Mouse (Mus musculus) stomach, embryonic 14.5 days (tissue): ENCODE data around the gene Neurod2. TPM values are rescaled to one million over a fixed set of nuclear protein-coding genes. Genes with fewer than 3 reads are reported as not detected.

ENCODE experiments used
- ATAC-seq: fragments of 200-750 bp; cut with Nextera tagmentation; 2 replicates; pipeline ENCODE4 v1.8.0; 2017; ENCODE audit warnings: low read depth, moderate TSS enrichment; ENCODE audit not compliant: insufficient number of reproducible peaks, insufficient read depth, low FRiP score
- H3K27ac ChIP-seq: fragments of 300-500 bp; sonication (generic); 2 replicates; pipeline ENCODE4 v1.5.1; 2014; ENCODE audit warnings: mild to moderate bottlenecking, low read length, moderate library complexity, mixed read lengths
- H3K27me3 ChIP-seq: fragments of 300-500 bp; sonication (generic); 2 replicates; pipeline ENCODE4 v1.6.1; 2014; ENCODE audit warnings: low read length, control low read depth, mixed read lengths; ENCODE audit not compliant: control insufficient read depth, insufficient read depth
- H3K36me3 ChIP-seq: fragments of 300-500 bp; sonication (generic); 2 replicates; pipeline ENCODE4 v1.6.1; 2014; ENCODE audit warnings: mild to moderate bottlenecking, control low read depth, low read length, moderate library complexity, mixed read lengths; ENCODE audit not compliant: control insufficient read depth, insufficient read depth
- H3K4me1 ChIP-seq: fragments of 300-500 bp; sonication (generic); 2 replicates; pipeline ENCODE4 v1.6.1; 2014; ENCODE audit warnings: low read length, control low read depth, mixed read lengths; ENCODE audit not compliant: control insufficient read depth, insufficient read depth
- H3K4me2 ChIP-seq: fragments of 300-500 bp; sonication (generic); replicated peaks from 2 replicates; pipeline ENCODE4 v1.6.1; 2014; ENCODE audit warnings: low read depth, low read length, control low read depth
- H3K4me3 ChIP-seq: fragments of 300-500 bp; sonication (generic); 2 replicates; pipeline ENCODE4 v1.5.1; 2014; ENCODE audit warnings: low read depth, low read length, control low read depth
- H3K9ac ChIP-seq: fragments of 300-500 bp; sonication (generic); replicated peaks from 2 replicates; pipeline ENCODE4 v1.6.1; 2014; ENCODE audit warnings: low read depth, mild to moderate bottlenecking, control low read depth, low read length, moderate library complexity, mixed read lengths
- H3K9me3 ChIP-seq: fragments of 300-500 bp; sonication (generic); 2 replicates; pipeline ENCODE4 v1.6.1; 2016; ENCODE audit warnings: low read depth, low read length, control low read depth; ENCODE audit not compliant: control insufficient read depth
- WGBS: fragments of 180-500 bp; shearing (Covaris S2); extraction: QIAGEN DNeasy Blood & Tissue Kit; methylation state at CpG from one replicate; pipeline ENCODE4 v1.1.7; 2014; 5-methylcytosine and 5-hydroxymethylcytosine counted together
- polyA plus RNA-seq: library from polyadenylated mRNA; unstranded; fragments of >200 nt; fragmentation: Nextera tagmentation; extraction: Ambion mirVana; gene quantifications from 2 replicates; pipeline ENCODE4 v1.2.1, GENCODE M21; 2014

Neurod2 gene
- polyA plus RNA-seq, 1 experiment from 2014 or later: not detected

- Histone ChIP-seq H3K9me3 (no peaks in the 10 kb centered on the region), H3K4me2 (peak overlapping the region; percentile 98), H3K27me3 (peaks cover 62% of the 10 kb centered on the region), H3K36me3 (no peaks in the 10 kb centered on the region), H3K9ac (no peak overlapping the region), H3K27ac (no peak overlapping the region), H3K4me3 (peak overlapping the region; percentile 47; the same call in 1 of the 2 replicates), H3K4me1 (peaks cover 10% of the 10 kb centered on the region)
- ATAC-seq: no peak
- WGBS: 12% methylated on average over 11 of the region's 11 CpGs
Observed at GRCm38 (mm10) chr11:98339679-98340287, 10.3 kb upstream of the Neurod2 start.

- Histone ChIP-seq H3K36me3 (no peaks in the 10 kb centered on the region), H3K4me2 (peak overlapping the region; percentile 98), H3K27ac (no peak overlapping the region), H3K4me1 (peaks cover 10% of the 10 kb centered on the region), H3K9me3 (no peaks in the 10 kb centered on the region), H3K27me3 (peaks cover 69% of the 10 kb centered on the region), H3K4me3 (peak overlapping the region; percentile 47), H3K9ac (no peak overlapping the region)
- no peak for ATAC-seq
- WGBS: 1% methylated on average over 19 of the region's 19 CpGs
Observed at GRCm38 (mm10) chr11:98339071-98339501, 9.6 kb upstream of the Neurod2 start.

- H3K4me1 ChIP-seq: peaks cover 10% of the 10 kb centered on the region
- no peaks in the 10 kb centered on the region for H3K36me3 ChIP-seq
- no peak overlapping the region for H3K27ac ChIP-seq
- peaks cover 74% of the 10 kb centered on the region for H3K27me3 ChIP-seq
- under 1% methylated on average over 55 of the region's 57 CpGs for WGBS
- H3K9me3 ChIP-seq: no peaks in the 10 kb centered on the region
- H3K4me3 ChIP-seq: peak overlapping the region; percentile 47
- ATAC-seq: no peak
- H3K4me2 ChIP-seq: peak overlapping the region; percentile 98
- H3K9ac ChIP-seq: 0 out of 2 replicates have a peak overlapping the region, but pooled peaks have one; percentile 6
Observed at GRCm38 (mm10) chr11:98338507-98338961, 9.1 kb upstream of the Neurod2 start.

- WGBS: 22% methylated on average over 13 of the region's 13 CpGs
- Histone ChIP-seq H3K4me1 (peaks cover 5% of the 10 kb centered on the region), H3K9me3 (no peaks in the 10 kb centered on the region), H3K4me3 (no peak overlapping the region), H3K4me2 (no peak overlapping the region), H3K36me3 (no peaks in the 10 kb centered on the region), H3K27ac (no peak overlapping the region), H3K27me3 (peaks cover 89% of the 10 kb centered on the region), H3K9ac (no peak overlapping the region)
- no peak for ATAC-seq
Observed at GRCm38 (mm10) chr11:98336245-98337107, 7.0 kb upstream of the Neurod2 start.

GRCm38 (mm10) chr11:98335250-98335649 lies 5.8 kb upstream of the Neurod2 start:
- Histone ChIP-seq H3K9me3 (no peaks in the 10 kb centered on the region), H3K27me3 (peaks cover 96% of the 10 kb centered on the region), H3K4me1 (peaks cover 5% of the 10 kb centered on the region), H3K4me2 (no peak overlapping the region), H3K9ac (no peak overlapping the region), H3K36me3 (no peaks in the 10 kb centered on the region), H3K4me3 (no peak overlapping the region), H3K27ac (no peak overlapping the region)
- WGBS: 7% methylated on average over 9 of the region's 9 CpGs
- ATAC-seq: no peak

- no peaks in the 10 kb centered on the region for H3K9me3 ChIP-seq
- no peak for ATAC-seq
- H3K4me1 ChIP-seq: peaks cover 5% of the 10 kb centered on the region
- WGBS: 2% methylated on average over 39 of the region's 41 CpGs
- H3K27ac ChIP-seq: no peak overlapping the region
- H3K4me2 ChIP-seq: peak overlapping the region; percentile 28
- H3K27me3 ChIP-seq: peaks cover 96% of the 10 kb centered on the region
- no peak overlapping the region for H3K9ac ChIP-seq
- H3K36me3 ChIP-seq: no peaks in the 10 kb centered on the region
- no peak overlapping the region for H3K4me3 ChIP-seq
Observed at GRCm38 (mm10) chr11:98333981-98334741, 4.7 kb upstream of the Neurod2 start.

- Histone ChIP-seq H3K4me3 (no peak overlapping the region), H3K9me3 (no peaks in the 10 kb centered on the region), H3K36me3 (no peaks in the 10 kb centered on the region), H3K27me3 (peaks cover 96% of the 10 kb centered on the region), H3K27ac (no peak overlapping the region), H3K4me2 (no peak overlapping the region), H3K4me1 (peaks cover under 1% of the 10 kb centered on the region; the same call in 1 of the 2 replicates), H3K9ac (no peak overlapping the region)
- no peak for ATAC-seq
- WGBS: 71% methylated on average over 10 of the region's 10 CpGs
Observed at GRCm38 (mm10) chr11:98333263-98333696, 3.8 kb upstream of the Neurod2 start.

GRCm38 (mm10) chr11:98332841-98333240 lies 3.4 kb upstream of the Neurod2 start:
- no peak overlapping the region for H3K4me3 ChIP-seq
- peaks cover 96% of the 10 kb centered on the region for H3K27me3 ChIP-seq
- H3K4me2 ChIP-seq: no peak overlapping the region
- WGBS: 62% methylated on average over 4 of the region's 4 CpGs
- H3K27ac ChIP-seq: no peak overlapping the region
- H3K9ac ChIP-seq: no peak overlapping the region
- no peak for ATAC-seq
- no peaks in the 10 kb centered on the region for H3K36me3 ChIP-seq
- H3K9me3 ChIP-seq: no peaks in the 10 kb centered on the region
- H3K4me1 ChIP-seq: no peaks in the 10 kb centered on the region
